ENCODE assay signal across 8 mouse cellular contexts in genomic region chr7:126759672-126760390, GRCm38 (mm10). TPM values are rescaled to one million over a fixed set of nuclear protein-coding genes. Genes with fewer than 3 reads are reported as not detected.
DNase-seq lines count a peak whose midpoint lies in the region; ATAC-seq and TF ChIP-seq lines count a peak whose summit lies in the region.

No protein-coding gene starts in this region.

- peak overlapping the region; percentile 87 for H3K4me3 ChIP-seq in heart, embryonic 12.5 days
- peak overlapping the region; percentile 89 for H3K4me3 ChIP-seq in bone marrow, adult 2 months (replicated peaks; ENCODE audit: control insufficient read depth, low read depth, low read length)
- H3K4me3 ChIP-seq in forebrain, embryonic 16.5 days (replicated peaks; ENCODE audit: low read length), result peak overlapping the region; percentile 88
- H3K4me3 ChIP-seq in liver, postnatal 0 days (ENCODE audit: low read depth, low read length), result peak overlapping the region; percentile 93

- H3K36me3 ChIP-seq in heart, embryonic 12.5 days, result peaks cover 26% of the 10 kb centered on the region
- peaks cover 5% of the 10 kb centered on the region; the same call in 1 of the 2 replicates for H3K36me3 ChIP-seq in forebrain, embryonic 16.5 days (ENCODE audit: control insufficient read depth, insufficient read depth)
- H3K36me3 ChIP-seq in liver, postnatal 0 days (replicated peaks; ENCODE audit: insufficient read depth, low read length), result peaks cover 23% of the 10 kb centered on the region

- no peak for TF ChIP-seq EP300 in liver, postnatal 0 days (IDR thresholded peaks at IDR 0.05; ENCODE audit: low read depth)

- no peaks in the 10 kb centered on the region for H3K9me3 ChIP-seq in heart, embryonic 12.5 days (replicated peaks)
- no peaks in the 10 kb centered on the region for H3K9me3 ChIP-seq in forebrain, embryonic 16.5 days (ENCODE audit: control insufficient read depth, low read length)
- no peaks in the 10 kb centered on the region for H3K9me3 ChIP-seq in liver, postnatal 0 days (ENCODE audit: low read length)

- 2% methylated on average over 21 of the region's 24 CpGs for WGBS in heart, embryonic 12.5 days
- 1% methylated on average over 24 of the region's 24 CpGs for WGBS in bone marrow, adult 2 months
- 0% methylated on average over 24 of the region's 24 CpGs for WGBS in forebrain, embryonic 16.5 days
- WGBS in liver, postnatal 0 days (ENCODE audit: insufficient replicate concordance), result 2% methylated on average over 22 of the region's 24 CpGs

- no peak for TF ChIP-seq CTCF in bone marrow, adult 2 months (IDR thresholded peaks at IDR 0.05; ENCODE audit: control insufficient read depth, insufficient read depth, low read length)
- no peak for TF ChIP-seq CTCF in liver, postnatal 0 days (IDR thresholded peaks at IDR 0.05; ENCODE audit: low read depth)

- peak overlapping the region; percentile 94 for H3K9ac ChIP-seq in heart, embryonic 12.5 days
- peak overlapping the region; percentile 95 for H3K9ac ChIP-seq in forebrain, embryonic 16.5 days (replicated peaks; ENCODE audit: low read depth, low read length)
- peak overlapping the region; percentile 85 for H3K9ac ChIP-seq in liver, postnatal 0 days (replicated peaks)

- H3K27ac ChIP-seq in heart, embryonic 12.5 days (ENCODE audit: poor library complexity, severe bottlenecking), result peak overlapping the region; percentile 96
- H3K27ac ChIP-seq in bone marrow, adult 2 months (ENCODE audit: control insufficient read depth, insufficient read depth, low read depth, low read length, poor library complexity), result peak overlapping the region; percentile 71
- H3K27ac ChIP-seq in forebrain, embryonic 16.5 days (ENCODE audit: low read length), result peak overlapping the region; percentile 87
- H3K27ac ChIP-seq in liver, postnatal 0 days (ENCODE audit: low read depth), result peak overlapping the region; percentile 92

- H3K27me3 ChIP-seq in heart, embryonic 12.5 days (replicated peaks), result no peaks in the 10 kb centered on the region
- H3K27me3 ChIP-seq in forebrain, embryonic 16.5 days (replicated peaks; ENCODE audit: control insufficient read depth, insufficient read depth, low read length), result no peaks in the 10 kb centered on the region
- no peaks in the 10 kb centered on the region for H3K27me3 ChIP-seq in liver, postnatal 0 days (ENCODE audit: insufficient read depth, low read length)

- 0 out of 2 replicates have a peak, but pooled peaks have one; percentile 31 for TF ChIP-seq POLR2A in bone marrow, adult 2 months (IDR thresholded peaks at IDR 0.05; ENCODE audit: borderline replicate concordance, control insufficient read depth, low read depth, low read length)

- peak; percentile 23 for ATAC-seq in heart, embryonic 12.5 days (ENCODE audit: insufficient number of reproducible peaks, low FRiP score)
- ATAC-seq in forebrain, embryonic 16.5 days, result peak; percentile 39
- ATAC-seq in liver, postnatal 0 days, result peak; percentile 14

- peaks cover 39% of the 10 kb centered on the region for H3K4me1 ChIP-seq in heart, embryonic 12.5 days (replicated peaks)
- peaks cover 8% of the 10 kb centered on the region for H3K4me1 ChIP-seq in bone marrow, adult 2 months (ENCODE audit: control insufficient read depth, insufficient read depth, low read length)
- peaks cover 40% of the 10 kb centered on the region for H3K4me1 ChIP-seq in forebrain, embryonic 16.5 days (replicated peaks; ENCODE audit: control insufficient read depth, insufficient read depth, low read length)
- H3K4me1 ChIP-seq in liver, postnatal 0 days (ENCODE audit: insufficient read depth), result peaks cover 41% of the 10 kb centered on the region

- peak overlapping the region; percentile 95 for H3K4me2 ChIP-seq in heart, embryonic 12.5 days
- H3K4me2 ChIP-seq in forebrain, embryonic 16.5 days (ENCODE audit: low read length), result peak overlapping the region; percentile 85
- peak overlapping the region; percentile 99 for H3K4me2 ChIP-seq in liver, postnatal 0 days (ENCODE audit: low read depth, low read length)

- DNase-seq in heart, postnatal 4 days, result no peak
- DNase-seq in liver, postnatal 0 days, result no peak
- DNase-seq in right cerebral cortex, postnatal 14 days, result no peak
- DNase-seq in left cerebral cortex, adult 9 months (ENCODE audit: low spot score in 2 of 2), result no peak
- DNase-seq in kidney, postnatal 4 days, result no peak

RNA-seq across cellular contexts. Expression of gene Mapk3, which starts 0.4 kb away (rescaled TPM):
- polyA plus RNA-seq in heart, embryonic 12.5 days (2016; fragmentation: Nextera tagmentation; extraction: Ambion mirVana), result 57.8 and 58.7 TPM in 2 replicates
- total RNA-seq in heart, postnatal 4 days (2021), result 10 to 100 TPM; 80.3 to 90.9 TPM
- polyA plus RNA-seq in bone marrow, adult 2 months (2011; ENCODE audit: insufficient read depth, insufficient read length, low replicate concordance, missing spikeins), result 78.4 and 117 TPM in 2 replicates
- 98.2 and 100.0 TPM in 2 replicates for polyA plus RNA-seq in forebrain, embryonic 16.5 days (2015; fragmentation: Nextera tagmentation; extraction: Ambion mirVana)
- 20.3 and 21.0 TPM in 2 replicates for polyA plus RNA-seq in liver, postnatal 0 days (2015; fragmentation: Nextera tagmentation; extraction: Ambion mirVana)

RNA-seq across cellular contexts. Expression of gene Gdpd3, which starts 6.3 kb away (rescaled TPM):
- polyA plus RNA-seq in heart, embryonic 12.5 days (2016; fragmentation: Nextera tagmentation; extraction: Ambion mirVana), result 0.87 and 1.8 TPM in 2 replicates
- total RNA-seq in heart, postnatal 4 days (2021), result 1 to 10 TPM; 3.7 to 4.2 TPM
- polyA plus RNA-seq in bone marrow, adult 2 months (2011; ENCODE audit: insufficient read depth, insufficient read length, low replicate concordance, missing spikeins), result 20.1 and 40.1 TPM in 2 replicates
- polyA plus RNA-seq in forebrain, embryonic 16.5 days (2015; fragmentation: Nextera tagmentation; extraction: Ambion mirVana), result 1.3 and 2.6 TPM in 2 replicates
- 0.77 and 1.6 TPM in 2 replicates for polyA plus RNA-seq in liver, postnatal 0 days (2015; fragmentation: Nextera tagmentation; extraction: Ambion mirVana)

RNA-seq across cellular contexts. Expression of gene Ypel3, which starts 16.9 kb away (rescaled TPM):
- polyA plus RNA-seq in heart, embryonic 12.5 days (2016; fragmentation: Nextera tagmentation; extraction: Ambion mirVana), result 74.8 and 78.7 TPM in 2 replicates
- 10 to 100 TPM; 31.8 to 34.0 TPM for total RNA-seq in heart, postnatal 4 days (2021)
- 236 and 411 TPM in 2 replicates for polyA plus RNA-seq in bone marrow, adult 2 months (2011; ENCODE audit: insufficient read depth, insufficient read length, low replicate concordance, missing spikeins)
- 199 and 202 TPM in 2 replicates for polyA plus RNA-seq in forebrain, embryonic 16.5 days (2015; fragmentation: Nextera tagmentation; extraction: Ambion mirVana)
- polyA plus RNA-seq in liver, postnatal 0 days (2015; fragmentation: Nextera tagmentation; extraction: Ambion mirVana), result 65.0 and 74.7 TPM in 2 replicates

RNA-seq across cellular contexts. Expression of gene Tbx6, which starts 21.5 kb away (rescaled TPM):
- polyA plus RNA-seq in heart, embryonic 12.5 days (2016; fragmentation: Nextera tagmentation; extraction: Ambion mirVana), result 0.27 and 0.33 TPM in 2 replicates
- under 1 TPM in 1 of 2 experiments, not detected in 1; 0.26 TPM for total RNA-seq in heart, postnatal 4 days (2021)
- 7.5 and 13.7 TPM in 2 replicates for polyA plus RNA-seq in bone marrow, adult 2 months (2011; ENCODE audit: insufficient read depth, insufficient read length, low replicate concordance, missing spikeins)
- polyA plus RNA-seq in forebrain, embryonic 16.5 days (2015; fragmentation: Nextera tagmentation; extraction: Ambion mirVana), result 0.73 and 0.86 TPM in 2 replicates
- 0.14 and 0.29 TPM in 2 replicates for polyA plus RNA-seq in liver, postnatal 0 days (2015; fragmentation: Nextera tagmentation; extraction: Ambion mirVana)

RNA-seq across cellular contexts. Expression of gene Ppp4c, which starts 32.5 kb away (rescaled TPM):
- polyA plus RNA-seq in heart, embryonic 12.5 days (2016; fragmentation: Nextera tagmentation; extraction: Ambion mirVana), result 181 and 192 TPM in 2 replicates
- 10 to 100 TPM; 67.6 to 76.6 TPM for total RNA-seq in heart, postnatal 4 days (2021)
- 90.6 and 130 TPM in 2 replicates for polyA plus RNA-seq in bone marrow, adult 2 months (2011; ENCODE audit: insufficient read depth, insufficient read length, low replicate concordance, missing spikeins)
- 196 and 202 TPM in 2 replicates for polyA plus RNA-seq in forebrain, embryonic 16.5 days (2015; fragmentation: Nextera tagmentation; extraction: Ambion mirVana)
- polyA plus RNA-seq in liver, postnatal 0 days (2015; fragmentation: Nextera tagmentation; extraction: Ambion mirVana), result 69.9 and 72.1 TPM in 2 replicates
